13 mouse cellular contexts compared by ENCODE assay signal in genomic region chr1:71594268-71594667, GRCm38 (mm10).
"Had no signal": no experiment of that assay in that cellular context is flagged by ENCODE, and none has a peak within 500 bp of the region (broad histone marks: within the 10 kb centered on the region; RNA-seq: fewer than 3 reads in every experiment).

No protein-coding gene starts in this region.

- DNase-seq: liver, postnatal 0 days; lung, adult 2 months; lung, postnatal 4 days; retina, postnatal 1 day; right cerebral cortex, adult 18-20 months; right cerebral cortex, postnatal 25 days; right cerebral cortex, postnatal 4 days; spleen, adult 18-20 months; thymus, adult 18-20 months; thymus, postnatal 25 days had no signal

- ATAC-seq: liver, postnatal 0 days; lung, postnatal 0 days; midbrain, embryonic 13.5 days; midbrain, embryonic 15.5 days had no signal
